9 mouse cellular contexts compared by ENCODE assay signal in genomic region chr2:155952006-155952405, GRCm38 (mm10). TPM values are rescaled to one million over a fixed set of nuclear protein-coding genes. Genes with fewer than 3 reads are reported as not detected.
DNase-seq lines count a peak whose midpoint lies in the region.
"Had no signal": no experiment of that assay in that cellular context is flagged by ENCODE, and none has a peak within 500 bp of the region (broad histone marks: within the 10 kb centered on the region; RNA-seq: fewer than 3 reads in every experiment).

No protein-coding gene starts in this region.

- intact Hi-C loops in gastrocnemius, postnatal 36 days (cut with DNase I): no loop called here

- DNase-seq in gastrocnemius, adult 18-20 months (ENCODE audit: low spot score): peak; percentile 58
- DNase-seq in gastrocnemius, postnatal 36 days: no peak
- peak; percentile 73 for DNase-seq in urinary bladder, postnatal 14 days (ENCODE audit: low spot score)
- DNase-seq in urinary bladder, adult 2 months (ENCODE audit: low spot score): no peak
- DNase-seq in embryo, embryonic 11 days: peak; percentile 69
- peak; percentile 76 for DNase-seq in layer of hippocampus, adult 11-12 months (ENCODE audit: low spot score)
- DNase-seq in lung, postnatal 25 days (ENCODE audit: low spot score): peak; percentile 75
- no peak for DNase-seq in spleen, adult 12 weeks (ENCODE audit: low spot score)

RNA-seq across cellular contexts. Expression of gene Cep250, which starts 4.3 kb away (rescaled TPM):
- total RNA-seq in gastrocnemius, adult 18-20 months (2021): 1 to 10 TPM; 2.7 TPM
- total RNA-seq in gastrocnemius, postnatal 36 days (2021): 1 to 10 TPM; 3.1 to 3.2 TPM
- 11.7 and 13.4 TPM in 2 replicates for polyA plus RNA-seq in urinary bladder, adult 2 months (2012; rRNA removed)

RNA-seq across cellular contexts. Expression of gene Gdf5, which starts 6.8 kb away (rescaled TPM):
- under 1 TPM in 1 of 2 experiments, not detected in 1; 0.38 TPM for total RNA-seq in gastrocnemius, adult 18-20 months (2021)
- total RNA-seq in gastrocnemius, postnatal 36 days (2021): under 1 TPM in 1 of 2 experiments, not detected in 1; 0.10 TPM
- polyA plus RNA-seq in urinary bladder, adult 2 months (2012; rRNA removed): 1.5 and 1.7 TPM in 2 replicates

RNA-seq across cellular contexts. Expression of gene Gm15557, which starts 11.5 kb away (rescaled TPM):
- total RNA-seq in gastrocnemius, adult 18-20 months (2021): not detected
- total RNA-seq in gastrocnemius, postnatal 36 days (2021): not detected
- polyA plus RNA-seq in urinary bladder, adult 2 months (2012; rRNA removed): not detected in 2 replicates
- polyA plus RNA-seq: heart, embryonic 13.5 days had no signal

RNA-seq across cellular contexts. Expression of gene Uqcc1, which starts 21.9 kb away (rescaled TPM):
- 100 to 1,000 TPM; 155 to 182 TPM for total RNA-seq in gastrocnemius, adult 18-20 months (2021)
- 100 to 1,000 TPM; 151 to 164 TPM for total RNA-seq in gastrocnemius, postnatal 36 days (2021)
- polyA plus RNA-seq in urinary bladder, adult 2 months (2012; rRNA removed): 47.0 and 60.2 TPM in 2 replicates

RNA-seq across cellular contexts. Expression of gene 6430550D23Rik, which starts 55.8 kb away (rescaled TPM):
- under 1 TPM; 0.12 to 0.41 TPM for total RNA-seq in gastrocnemius, adult 18-20 months (2021)
- under 1 TPM; 0.20 to 0.39 TPM for total RNA-seq in gastrocnemius, postnatal 36 days (2021)
- 2.3 and 4.7 TPM in 2 replicates for polyA plus RNA-seq in urinary bladder, adult 2 months (2012; rRNA removed)

Comparison
In these comparisons a context has a peak if more than half of its experiments do, and no peak if none do; other contexts are left out.
1. DNase-seq: peak in gastrocnemius, adult 18-20 months (single experiment), urinary bladder, postnatal 14 days (single experiment), embryo, embryonic 11 days (single experiment), layer of hippocampus, adult 11-12 months (single experiment) and lung, postnatal 25 days (single experiment); none in gastrocnemius, postnatal 36 days (0 of 2), urinary bladder, adult 2 months (single experiment) and spleen, adult 12 weeks (single experiment).